Mouse (Mus musculus) midbrain, embryonic 12.5 days (tissue): Measurements from ENCODE around the gene Shld1. TPM values are rescaled to one million over a fixed set of nuclear protein-coding genes. Genes with fewer than 3 reads are reported as not detected.

ENCODE experiments used
- ATAC-seq: fragments of 200-750 bp; cut with Nextera tagmentation; 2 replicates; pipeline ENCODE4 v1.8.0; 2017; ENCODE audit warnings: low read depth, moderate TSS enrichment, moderate library complexity; ENCODE audit not compliant: low FRiP score
- H3K27ac ChIP-seq: fragments of 300-500 bp; sonication (generic); replicated peaks from 2 replicates; pipeline ENCODE4 v1.5.1; 2016; ENCODE audit warnings: mild to moderate bottlenecking
- H3K27me3 ChIP-seq: fragments of 300-500 bp; sonication (generic); 2 replicates; pipeline ENCODE4 v1.6.1; 2016; ENCODE audit warnings: mild to moderate bottlenecking
- H3K36me3 ChIP-seq: fragments of 300-500 bp; sonication (generic); 2 replicates; pipeline ENCODE4 v1.6.1; 2016
- H3K4me1 ChIP-seq: fragments of 300-500 bp; sonication (generic); 2 replicates; pipeline ENCODE4 v1.6.1; 2016
- H3K4me2 ChIP-seq: fragments of 300-500 bp; sonication (generic); replicated peaks from 2 replicates; pipeline ENCODE4 v1.6.1; 2016; ENCODE audit warnings: mild to moderate bottlenecking, moderate library complexity
- H3K4me3 ChIP-seq: fragments of 300-500 bp; sonication (generic); 2 replicates; pipeline ENCODE4 v1.5.1; 2016; ENCODE audit warnings: mild to moderate bottlenecking
- H3K9ac ChIP-seq: fragments of 300-500 bp; sonication (generic); replicated peaks from 2 replicates; pipeline ENCODE4 v1.6.1; 2016; ENCODE audit warnings: mild to moderate bottlenecking, moderate library complexity
- H3K9me3 ChIP-seq: fragments of 300-500 bp; sonication (generic); 2 replicates; pipeline ENCODE4 v1.6.1; 2016; ENCODE audit warnings: mild to moderate bottlenecking
- WGBS: fragments of 180-500 bp; shearing (Covaris S2); methylation state at CpG from one replicate; pipeline ENCODE4 v1.1.7; 2016; 5-methylcytosine and 5-hydroxymethylcytosine counted together
- polyA plus RNA-seq: library from polyadenylated mRNA; unstranded; fragments of >200 nt; fragmentation: Nextera tagmentation; extraction: Ambion mirVana; gene quantifications from 2 replicates; pipeline ENCODE4 v1.2.1, GENCODE M21; 2016

The Shld1 gene
- polyA plus RNA-seq, 1 experiment from 2014 or later, result 20.6 TPM

- H3K27me3 ChIP-seq, result no peaks in the 10 kb centered on the region
- no peak overlapping the region for H3K4me3 ChIP-seq
- no peaks in the 10 kb centered on the region for H3K4me1 ChIP-seq
- H3K27ac ChIP-seq, result no peak overlapping the region
- H3K36me3 ChIP-seq, result 0 out of 2 replicates have a peak, but pooled peaks cover 4% of the 10 kb centered on the region
- H3K9me3 ChIP-seq, result no peaks in the 10 kb centered on the region
- no peak overlapping the region for H3K4me2 ChIP-seq
- no peak overlapping the region for H3K9ac ChIP-seq
- WGBS, result 87% methylated on average over 9 of the region's 9 CpGs
- ATAC-seq, result no peak
These were observed 8.8 kb downstream of the Shld1 start for GRCm38 (mm10) chr2:132695358-132696093.

- 87% methylated on average over 5 of the region's 5 CpGs for WGBS
- Histone ChIP-seq H3K27me3 (no peaks in the 10 kb centered on the region), H3K4me1 (no peaks in the 10 kb centered on the region), H3K9ac (no peak overlapping the region), H3K36me3 (0 out of 2 replicates have a peak, but pooled peaks cover 4% of the 10 kb centered on the region), H3K9me3 (no peaks in the 10 kb centered on the region), H3K4me3 (no peak overlapping the region), H3K4me2 (no peak overlapping the region), H3K27ac (no peak overlapping the region)
- no peak for ATAC-seq
These were observed 9.8 kb downstream of the Shld1 start for GRCm38 (mm10) chr2:132696519-132696918.

DNA sequence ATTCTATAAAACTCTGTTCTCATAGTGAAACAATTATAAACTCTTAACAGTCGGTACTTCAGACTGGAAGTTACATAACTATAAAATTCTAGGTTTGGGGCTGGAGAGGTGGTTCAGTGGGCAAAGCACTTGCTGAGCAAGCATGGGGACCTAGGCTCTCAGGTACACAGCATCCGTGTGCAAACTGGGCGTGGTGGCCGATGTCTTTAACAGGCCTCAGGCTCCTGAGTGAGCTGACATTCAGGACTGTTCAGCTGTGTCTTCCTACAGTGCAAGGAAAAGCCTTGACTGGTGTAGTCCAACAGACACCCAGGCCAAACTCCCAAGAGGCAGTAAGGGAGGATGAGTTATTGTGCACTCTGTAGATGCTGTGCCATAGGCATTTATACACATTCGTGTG is 10.5 kb downstream of the Shld1 start:
- Histone ChIP-seq H3K27ac (no peak overlapping the region), H3K36me3 (0 out of 2 replicates have a peak, but pooled peaks cover 4% of the 10 kb centered on the region), H3K4me1 (no peaks in the 10 kb centered on the region), H3K9ac (no peak overlapping the region), H3K4me2 (no peak overlapping the region), H3K9me3 (no peaks in the 10 kb centered on the region), H3K4me3 (no peak overlapping the region), H3K27me3 (no peaks in the 10 kb centered on the region)
- 93% methylated on average over 5 of the region's 5 CpGs for WGBS
- ATAC-seq, result no peak

- 0 out of 2 replicates have a peak, but pooled peaks cover 4% of the 10 kb centered on the region for H3K36me3 ChIP-seq
- no peak overlapping the region for H3K9ac ChIP-seq
- no peak overlapping the region for H3K4me3 ChIP-seq
- ATAC-seq, result no peak
- WGBS, result 74% methylated on average over 7 of the region's 7 CpGs
- H3K27ac ChIP-seq, result no peak overlapping the region
- no peaks in the 10 kb centered on the region for H3K9me3 ChIP-seq
- H3K4me2 ChIP-seq, result no peak overlapping the region
- no peaks in the 10 kb centered on the region for H3K4me1 ChIP-seq
- no peaks in the 10 kb centered on the region for H3K27me3 ChIP-seq
These were observed 11.0 kb downstream of the Shld1 start for GRCm38 (mm10) chr2:132697695-132698094.

GRCm38 (mm10) chr2:132698420-132698819 is 11.7 kb downstream of the Shld1 start:
- H3K9me3 ChIP-seq, result no peaks in the 10 kb centered on the region
- H3K9ac ChIP-seq, result no peak overlapping the region
- 64% methylated on average over 6 of the region's 6 CpGs for WGBS
- H3K36me3 ChIP-seq, result 0 out of 2 replicates have a peak, but pooled peaks cover 4% of the 10 kb centered on the region
- H3K4me3 ChIP-seq, result no peak overlapping the region
- no peaks in the 10 kb centered on the region for H3K27me3 ChIP-seq
- no peaks in the 10 kb centered on the region for H3K4me1 ChIP-seq
- no peak overlapping the region; the same call in 1 of the 2 replicates for H3K27ac ChIP-seq
- H3K4me2 ChIP-seq, result no peak overlapping the region
- no peak for ATAC-seq

- no peak overlapping the region for H3K9ac ChIP-seq
- no peaks in the 10 kb centered on the region for H3K4me1 ChIP-seq
- no peak overlapping the region for H3K4me2 ChIP-seq
- ATAC-seq, result no peak
- H3K27me3 ChIP-seq, result no peaks in the 10 kb centered on the region
- H3K36me3 ChIP-seq, result no peaks in the 10 kb centered on the region
- H3K27ac ChIP-seq, result no peak overlapping the region
- no peak overlapping the region for H3K4me3 ChIP-seq
- H3K9me3 ChIP-seq, result no peaks in the 10 kb centered on the region
- WGBS, result 96% methylated on average over 4 of the region's 4 CpGs
These were observed 14.2 kb downstream of the Shld1 start for GRCm38 (mm10) chr2:132700921-132701320.

GRCm38 (mm10) chr2:132701451-132701886 is 14.7 kb downstream of the Shld1 start:
- no peaks in the 10 kb centered on the region for H3K36me3 ChIP-seq
- H3K4me3 ChIP-seq, result no peak overlapping the region
- no peaks in the 10 kb centered on the region for H3K27me3 ChIP-seq
- no peak overlapping the region for H3K4me2 ChIP-seq
- H3K4me1 ChIP-seq, result no peaks in the 10 kb centered on the region
- no peak overlapping the region for H3K27ac ChIP-seq
- WGBS, result 18% methylated on average over 7 of the region's 7 CpGs
- no peaks in the 10 kb centered on the region for H3K9me3 ChIP-seq
- peak; percentile 83 for ATAC-seq
- no peak overlapping the region for H3K9ac ChIP-seq

DNA sequence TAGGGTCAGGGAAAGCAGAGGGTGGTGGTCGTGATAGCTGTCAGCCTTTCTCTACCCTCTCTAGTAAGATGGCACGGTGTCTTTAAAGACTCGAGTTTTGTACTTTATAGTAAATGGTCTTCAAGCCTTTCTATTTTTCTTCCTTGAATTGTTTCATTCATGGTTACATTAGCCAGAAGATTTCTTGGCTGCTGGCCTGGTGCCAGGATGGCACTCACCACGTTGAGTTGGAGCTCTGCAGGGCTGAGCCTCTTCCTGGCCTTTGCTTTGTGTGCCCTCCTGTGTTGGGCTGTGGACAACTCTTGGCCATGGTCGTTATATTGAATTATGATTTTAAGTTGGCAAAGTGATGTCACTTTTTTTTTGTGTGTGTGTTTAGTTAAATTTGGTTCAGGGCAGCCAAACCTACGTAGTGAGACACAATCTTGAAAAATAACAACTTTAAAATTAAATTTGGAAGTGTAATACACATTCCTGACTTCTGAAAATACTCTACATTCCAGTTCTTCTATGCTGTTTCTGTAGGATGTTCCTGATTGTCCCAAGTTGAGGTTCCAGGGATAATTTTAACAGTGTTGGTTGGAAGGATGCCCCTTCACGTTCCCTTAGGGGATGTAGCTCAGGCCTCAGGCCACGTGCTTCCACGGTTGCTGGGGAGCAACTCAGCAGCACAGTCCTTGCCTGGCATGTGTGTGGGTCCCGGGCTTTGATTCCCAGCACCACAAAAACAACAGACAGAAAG is 18.7 kb downstream of the Shld1 start:
- no peak overlapping the region for H3K4me3 ChIP-seq
- 88% methylated on average over 10 of the region's 10 CpGs for WGBS
- no peaks in the 10 kb centered on the region for H3K9me3 ChIP-seq
- no peak overlapping the region for H3K4me2 ChIP-seq
- no peak overlapping the region for H3K9ac ChIP-seq
- ATAC-seq, result no peak
- no peaks in the 10 kb centered on the region for H3K27me3 ChIP-seq
- no peaks in the 10 kb centered on the region for H3K4me1 ChIP-seq
- H3K36me3 ChIP-seq, result no peaks in the 10 kb centered on the region
- H3K27ac ChIP-seq, result no peak overlapping the region

DNA sequence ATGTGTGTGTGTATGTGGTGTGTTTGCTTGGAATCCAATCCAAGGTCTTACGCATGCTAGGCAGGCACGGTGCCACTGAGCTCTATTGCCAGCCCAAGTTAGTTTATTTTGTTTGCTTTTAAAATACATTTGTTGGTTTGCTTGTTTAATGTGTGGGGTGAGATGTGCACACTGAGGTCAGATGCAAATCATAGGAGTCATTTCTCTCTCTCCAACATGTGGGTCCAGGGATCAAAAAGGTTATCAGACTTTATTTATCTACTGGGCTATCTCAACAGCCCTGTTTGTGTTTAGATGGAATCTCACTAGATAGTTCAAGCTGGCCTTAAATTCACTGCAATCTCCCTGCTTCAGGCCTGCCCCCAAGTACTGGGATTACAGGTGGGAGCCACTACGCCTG is 19.6 kb downstream of the Shld1 start:
- H3K27ac ChIP-seq, result no peak overlapping the region
- no peak overlapping the region for H3K9ac ChIP-seq
- ATAC-seq, result no peak
- no peaks in the 10 kb centered on the region for H3K36me3 ChIP-seq
- H3K4me1 ChIP-seq, result no peaks in the 10 kb centered on the region
- no peak overlapping the region for H3K4me2 ChIP-seq
- 93% methylated on average over 3 of the region's 3 CpGs for WGBS
- no peaks in the 10 kb centered on the region for H3K9me3 ChIP-seq
- no peaks in the 10 kb centered on the region for H3K27me3 ChIP-seq
- no peak overlapping the region for H3K4me3 ChIP-seq

DNA sequence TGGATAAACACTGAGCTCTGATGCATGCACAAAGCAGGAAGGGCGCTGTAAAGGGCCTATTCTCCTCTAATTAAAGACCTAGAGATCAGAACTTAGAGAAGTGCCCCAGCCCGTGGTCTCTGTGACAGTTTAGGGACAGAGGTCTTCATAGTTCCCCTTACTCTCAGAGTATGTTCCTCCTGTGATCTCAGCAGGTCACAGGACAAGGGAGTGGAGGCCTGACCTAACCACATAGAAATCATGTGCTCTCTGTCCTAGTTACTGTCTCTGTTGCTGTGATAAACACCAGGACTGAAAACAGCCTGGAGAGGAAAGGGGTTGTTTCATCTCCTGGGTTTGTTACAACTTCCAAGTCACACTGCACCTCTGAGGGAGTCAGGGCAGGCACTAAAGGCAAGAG is 23.8 kb downstream of the Shld1 start:
- no peak overlapping the region for H3K4me2 ChIP-seq
- 70% methylated on average over 2 of the region's 2 CpGs for WGBS
- H3K36me3 ChIP-seq, result no peaks in the 10 kb centered on the region
- no peaks in the 10 kb centered on the region for H3K27me3 ChIP-seq
- H3K9ac ChIP-seq, result no peak overlapping the region
- H3K4me3 ChIP-seq, result no peak overlapping the region
- peaks cover 7% of the 10 kb centered on the region; the same call in 1 of the 2 replicates for H3K4me1 ChIP-seq
- H3K9me3 ChIP-seq, result no peaks in the 10 kb centered on the region
- no peak for ATAC-seq
- H3K27ac ChIP-seq, result no peak overlapping the region

DNA sequence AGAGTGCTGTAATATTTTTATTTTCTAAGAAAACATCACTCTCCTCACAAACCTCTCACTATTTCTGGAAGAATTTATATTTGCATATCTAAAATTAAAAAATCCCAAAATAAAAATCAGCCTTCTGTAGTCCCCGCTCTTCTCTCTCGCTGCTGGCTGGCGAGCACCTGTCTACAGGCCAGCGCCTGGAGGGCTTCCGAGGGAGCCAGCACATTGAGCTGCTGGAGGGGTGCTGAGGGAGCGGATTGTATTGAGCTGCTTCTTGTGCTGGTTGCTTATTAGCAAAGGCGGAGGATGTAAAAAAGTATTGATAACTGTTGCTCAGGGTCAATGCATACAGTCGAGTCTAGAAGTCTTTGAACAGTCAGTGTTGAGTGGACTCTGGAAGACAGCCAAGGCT is 25.3 kb downstream of the Shld1 start:
- no peak overlapping the region for H3K4me3 ChIP-seq
- H3K36me3 ChIP-seq, result no peaks in the 10 kb centered on the region
- WGBS, result 90% methylated on average over 8 of the region's 8 CpGs
- H3K4me1 ChIP-seq, result peaks cover 14% of the 10 kb centered on the region
- H3K27me3 ChIP-seq, result no peaks in the 10 kb centered on the region
- H3K27ac ChIP-seq, result no peak overlapping the region
- H3K9ac ChIP-seq, result no peak overlapping the region
- no peak for ATAC-seq
- H3K9me3 ChIP-seq, result no peaks in the 10 kb centered on the region
- no peak overlapping the region for H3K4me2 ChIP-seq

DNA sequence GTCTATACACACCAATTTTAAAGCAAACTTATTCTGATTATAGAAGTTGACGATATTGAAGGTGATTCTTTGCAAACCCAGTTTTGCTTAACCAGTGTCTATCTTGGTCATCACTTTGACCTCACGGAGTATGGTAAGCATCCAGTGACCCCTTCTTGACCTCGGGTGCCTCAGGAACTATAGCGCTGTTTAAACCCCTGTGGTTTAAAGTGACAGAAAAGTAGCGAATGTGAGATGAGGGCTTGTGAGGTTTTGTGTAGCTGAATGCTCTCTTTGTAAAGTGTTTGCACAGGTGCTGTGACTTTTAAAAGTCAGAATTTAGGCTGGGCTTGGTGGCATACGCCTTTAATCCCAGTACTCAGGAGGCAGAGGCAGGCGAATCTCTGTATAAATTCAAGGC is 27.8 kb downstream of the Shld1 start:
- peaks cover 14% of the 10 kb centered on the region for H3K4me1 ChIP-seq
- no peak overlapping the region for H3K27ac ChIP-seq
- no peak overlapping the region for H3K4me3 ChIP-seq
- no peak for ATAC-seq
- H3K4me2 ChIP-seq, result no peak overlapping the region
- no peaks in the 10 kb centered on the region for H3K9me3 ChIP-seq
- H3K36me3 ChIP-seq, result no peaks in the 10 kb centered on the region
- H3K9ac ChIP-seq, result no peak overlapping the region
- 85% methylated on average over 7 of the region's 7 CpGs for WGBS
- H3K27me3 ChIP-seq, result no peaks in the 10 kb centered on the region
